Mouse (Mus musculus): ENCODE measurements around the gene Kat5.
A peak's percentile ranks its signal among the peaks of the same experiment; 100 is the strongest.

Gene Kat5

GRCm38 (mm10) chr19:5571831-5572230 lies 38.2 kb downstream of the Kat5 start:
- DNase-seq (ENCODE audit: low spot score), result no peak

- no peak for DNase-seq (ENCODE audit: low spot score)
Measured at GRCm38 (mm10) chr19:5570353-5571246, 39.4 kb downstream of the Kat5 start.

GRCm38 (mm10) chr19:5569521-5569920 lies 40.5 kb downstream of the Kat5 start:
- no peak for DNase-seq (ENCODE audit: low spot score)

GRCm38 (mm10) chr19:5568470-5569140 lies 41.4 kb downstream of the Kat5 start:
- DNase-seq (ENCODE audit: low spot score), result peak; percentile 83

- DNase-seq (ENCODE audit: low spot score), result peak; percentile 89
Measured at GRCm38 (mm10) chr19:5567534-5568469, 42.2 kb downstream of the Kat5 start, which contains the start of gene Ap5b1. TSS of gene Ap5b1 (plus strand) at chr19:5568025.

- no peak for DNase-seq (ENCODE audit: low spot score)
Measured at GRCm38 (mm10) chr19:5567180-5567533, 42.9 kb downstream of the Kat5 start.

GRCm38 (mm10) chr19:5566316-5566715 lies 43.7 kb downstream of the Kat5 start:
- DNase-seq (ENCODE audit: low spot score), result no peak

- no peak for DNase-seq (ENCODE audit: low spot score)
Measured at GRCm38 (mm10) chr19:5562776-5563175, 47.3 kb downstream of the Kat5 start.

- DNase-seq (ENCODE audit: low spot score), result no peak
Measured at GRCm38 (mm10) chr19:5561886-5562285, 48.2 kb downstream of the Kat5 start.

GRCm38 (mm10) chr19:5561252-5561790 lies 48.7 kb downstream of the Kat5 start:
- DNase-seq (ENCODE audit: low spot score), result no peak

GRCm38 (mm10) chr19:5560457-5561041 lies 49.5 kb downstream of the Kat5 start, which contains the start of gene Ovol1:
TSS of gene Ovol1 (minus strand) at chr19:5560646.
- DNase-seq (ENCODE audit: low spot score), result peak; percentile 68

GRCm38 (mm10) chr19:5559631-5560456 lies 50.2 kb downstream of the Kat5 start:
- peak; percentile 23 for DNase-seq (ENCODE audit: low spot score)

GRCm38 (mm10) chr19:5559229-5559628 lies 50.8 kb downstream of the Kat5 start:
- DNase-seq (ENCODE audit: low spot score), result no peak

GRCm38 (mm10) chr19:5558770-5559169 lies 51.3 kb downstream of the Kat5 start:
- DNase-seq (ENCODE audit: low spot score), result peak; percentile 18

- DNase-seq (ENCODE audit: low spot score), result no peak
Measured at GRCm38 (mm10) chr19:5558169-5558568, 51.9 kb downstream of the Kat5 start.

GRCm38 (mm10) chr19:5554212-5554611 lies 55.8 kb downstream of the Kat5 start:
- no peak for DNase-seq (ENCODE audit: low spot score)

- no peak for DNase-seq (ENCODE audit: low spot score)
Measured at GRCm38 (mm10) chr19:5553802-5554201, 56.2 kb downstream of the Kat5 start.

Data from urinary bladder, postnatal 25 days (tissue).